Mouse (Mus musculus) c-Kit-positive CD71-negative TER-119-negative erythroid progenitor cells, embryonic 14.5 days (primary cell): ENCODE data around the gene Gm21294.
"Not testable (repeated sequence)": the region's sequence is repeated elsewhere in the genome, so short reads cannot be mapped to it uniquely, and the experiment has no call there.

Experiments used
- DNase-seq: peaks from one replicate; pipeline ENCODE4 v3.0.0-alpha.2; 2013; ENCODE audit warnings: low read depth

Gm21294 gene

GRCm38 (mm10) chrY:89052506-89052905 is at the start of gene Gm21294:
Gene Gm21294, plus strand, starts transcription at chrY:89052806.
- not testable (repeated sequence) for DNase-seq

GRCm38 (mm10) chrY:89126246-89126645 is 73.6 kb downstream of the Gm21294 start:
- not testable (repeated sequence) for DNase-seq
